Mouse (Mus musculus): ENCODE results near the gene Duxf3.
"Not testable (repeated sequence)": the region's sequence is repeated elsewhere in the genome, so short reads cannot be mapped to it uniquely, and the experiment has no call there.

Duxf3 gene

GRCm38 (mm10) chr10:58223161-58223560 lies 9.3 kb downstream of the Duxf3 start:
- not testable (repeated sequence) for DNase-seq (ENCODE audit: low read depth, low spot score)

GRCm38 (mm10) chr10:58221571-58221970 lies 10.9 kb downstream of the Duxf3 start:
- DNase-seq (ENCODE audit: low read depth, low spot score) = not testable (repeated sequence)

GRCm38 (mm10) chr10:58220726-58221125 lies 11.7 kb downstream of the Duxf3 start:
- no peak for DNase-seq (ENCODE audit: low read depth, low spot score)

GRCm38 (mm10) chr10:58217366-58217765 lies 15.1 kb downstream of the Duxf3 start:
- DNase-seq (ENCODE audit: low read depth, low spot score) = no peak

- no peak for DNase-seq (ENCODE audit: low read depth, low spot score)
Observed at GRCm38 (mm10) chr10:58215353-58215752, 17.1 kb downstream of the Duxf3 start.

- DNase-seq (ENCODE audit: low read depth, low spot score) = no peak
Observed at GRCm38 (mm10) chr10:58214934-58215333, 17.5 kb downstream of the Duxf3 start.

- DNase-seq (ENCODE audit: low read depth, low spot score) = no peak
Observed at GRCm38 (mm10) chr10:58214497-58214896, 18.0 kb downstream of the Duxf3 start.

- DNase-seq (ENCODE audit: low read depth, low spot score) = no peak
Observed at GRCm38 (mm10) chr10:58212230-58212629, 20.2 kb downstream of the Duxf3 start.

- DNase-seq (ENCODE audit: low read depth, low spot score) = no peak
Observed at GRCm38 (mm10) chr10:58211213-58211612, 21.3 kb downstream of the Duxf3 start.

GRCm38 (mm10) chr10:58210514-58210913 lies 22.0 kb downstream of the Duxf3 start:
- DNase-seq (ENCODE audit: low read depth, low spot score) = no peak

GRCm38 (mm10) chr10:58209710-58210467 lies 22.6 kb downstream of the Duxf3 start:
- DNase-seq (ENCODE audit: low read depth, low spot score) = no peak

- DNase-seq (ENCODE audit: low read depth, low spot score) = no peak
Observed at GRCm38 (mm10) chr10:58206639-58207404, 25.7 kb downstream of the Duxf3 start.

GRCm38 (mm10) chr10:58205986-58206385 lies 26.5 kb downstream of the Duxf3 start:
- DNase-seq (ENCODE audit: low read depth, low spot score) = no peak

Measured in brain, embryonic 18.5 days (tissue).